Mouse (Mus musculus) liver, adult 2 months (tissue): ENCODE measurements around the gene Slc13a1.

Experiments
- CTCF ChIP-seq: fragments of 200-500 bp; IDR thresholded peaks from 2 replicates; pipeline ENCODE4 v1.5.1; 2011; ENCODE audit warnings: low read depth, low read length, control low read depth
- POLR2A ChIP-seq: fragments of 200-500 bp; IDR thresholded peaks from 2 replicates; pipeline ENCODE4 v1.6.1; 2011; ENCODE audit warnings: low read length, control low read depth; ENCODE audit not compliant: insufficient read depth; ENCODE audit errors: extremely low read depth

DNA sequence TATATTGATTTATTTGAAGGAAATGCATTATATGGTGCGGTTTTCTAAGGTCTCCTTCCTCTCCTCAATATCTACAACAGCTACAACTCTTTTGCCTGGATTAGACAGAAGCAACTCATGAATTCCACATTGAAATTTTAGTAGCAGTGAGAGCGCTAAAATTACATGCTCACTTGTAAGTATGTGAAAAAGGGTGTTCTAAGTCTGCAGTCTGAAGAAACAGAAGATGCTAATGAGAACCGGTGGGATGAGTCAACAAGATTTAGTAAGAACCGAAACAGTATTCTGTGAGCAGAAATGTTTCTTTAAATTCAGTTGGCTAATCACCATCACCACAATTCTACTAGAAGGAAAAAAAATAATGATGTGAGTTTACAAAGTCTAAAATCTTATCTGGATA lies 34.9 kb downstream of the Slc13a1 start:
- TF ChIP-seq CTCF = no peak
- no peak for TF ChIP-seq POLR2A
